Mouse (Mus musculus) CH12.LX (cell line): ENCODE measurements at regions not wholly inside any gene's neighbourhood (a gene's known extent, or its start where the extent isn't known, plus 50 kb on each side); places are given as distances from the start of the nearest gene placed in this dataset.
A peak's percentile ranks its signal among the peaks of the same experiment; 100 is the strongest.

Experiments
- DNase-seq: peaks from one replicate; pipeline ENCODE4 v3.0.0-alpha.2; 2013; ENCODE audit errors: extremely low read depth
- H3K27ac ChIP-seq: 2 replicates; pipeline ENCODE4 v1.5.1; 2012; ENCODE audit warnings: low read depth, mild to moderate bottlenecking, control low read depth, moderate library complexity; ENCODE audit not compliant: insufficient read depth
- H3K27me3 ChIP-seq: replicated peaks from 2 replicates; pipeline ENCODE3; 2012; ENCODE audit warnings: inconsistent platforms
- H3K36me3 ChIP-seq, 2 experiments: replicated peaks in 1 of 2; 2 replicates each; pipeline versions ENCODE3 to v1.6.1; 2012; ENCODE audit warnings: inconsistent platforms in 1 of 2, low read length in 1 of 2, mild to moderate bottlenecking in 1 of 2, mixed read lengths in 1 of 2, moderate library complexity in 1 of 2; ENCODE audit not compliant: control insufficient read depth in 1 of 2, insufficient read depth in 1 of 2
- H3K4me1 ChIP-seq, 2 experiments: 2 replicates each; pipeline ENCODE4 v1.6.1; 2012; ENCODE audit warnings: inconsistent platforms in 1 of 2, moderate library complexity in 1 of 2; ENCODE audit not compliant: insufficient read depth in 2 of 2, control insufficient read depth in 1 of 2
- H3K4me2 ChIP-seq: 2 replicates; pipeline ENCODE4 v1.6.1; 2012; ENCODE audit warnings: low read depth, mild to moderate bottlenecking, control low read depth; ENCODE audit not compliant: poor library complexity, insufficient read depth, severe bottlenecking
- H3K4me3 ChIP-seq, 3 experiments: fragments of 150-350 bp in 1 of 3; sonication (generic) in 1 of 3; replicated peaks in 1 of 3; 2 replicates each; pipeline versions ENCODE3 to v1.5.1; 2011 to 2012; ENCODE audit warnings: low read depth in 2 of 3, low read length in 2 of 3, mild to moderate bottlenecking in 2 of 3, moderate library complexity in 2 of 3, control low read depth in 1 of 3, improper control_type of control experiment in 1 of 3, inconsistent platforms in 1 of 3, mixed read lengths in 1 of 3; ENCODE audit not compliant: poor library complexity in 1 of 3
- H3K79me2 ChIP-seq: replicated peaks from 2 replicates; pipeline ENCODE4 v1.6.1; 2012; ENCODE audit warnings: mild to moderate bottlenecking, moderate library complexity; ENCODE audit not compliant: control insufficient read depth, poor library complexity, insufficient read depth, severe bottlenecking; ENCODE audit errors: extremely low read depth
- H3K9ac ChIP-seq: 2 replicates; pipeline ENCODE4 v1.6.1; 2012; ENCODE audit warnings: low read depth, mild to moderate bottlenecking, control low read depth, moderate library complexity; ENCODE audit not compliant: insufficient read depth
- H3K9me3 ChIP-seq: replicated peaks from 2 replicates; pipeline ENCODE3; 2012; ENCODE audit warnings: low read length, inconsistent platforms, mixed read lengths
- BHLHE40 ChIP-seq: IDR thresholded peaks from 2 replicates; pipeline ENCODE4 v1.6.1; 2011; ENCODE audit warnings: mild to moderate bottlenecking, low read depth, low read length, improper control_type of control experiment
- CHD1 ChIP-seq: IDR thresholded peaks from 2 replicates; pipeline ENCODE4 v1.6.1; 2012; ENCODE audit warnings: low read depth, low read length, improper control_type of control experiment, inconsistent platforms
- CHD2 ChIP-seq: IDR thresholded peaks from 2 replicates; pipeline ENCODE4 v1.6.1; 2011; ENCODE audit warnings: low read length, improper control_type of control experiment
- CTCF ChIP-seq, 2 experiments: IDR thresholded peaks in 1 of 2; conservative IDR thresholded peaks in 1 of 2; 2 replicates each; pipeline ENCODE4 v1.5.1; 2011 to 2012; ENCODE audit warnings: low read depth in 2 of 2, low read length in 2 of 2, improper control_type of control experiment in 1 of 2, inconsistent platforms in 1 of 2, mild to moderate bottlenecking in 1 of 2, moderate library complexity in 1 of 2
- E2F4 ChIP-seq: IDR thresholded peaks from 2 replicates; pipeline ENCODE4 v1.6.1; 2011; ENCODE audit warnings: low read depth, low read length, improper control_type of control experiment; ENCODE audit not compliant: insufficient replicate concordance
- ELF1 ChIP-seq: IDR thresholded peaks from 2 replicates; pipeline ENCODE4 v1.6.1; 2014; ENCODE audit warnings: low read depth, mild to moderate bottlenecking, inconsistent platforms, low read length, improper control_type of control experiment
- EP300 ChIP-seq: IDR thresholded peaks from 2 replicates; pipeline ENCODE4 v1.6.1; 2011; ENCODE audit warnings: low read length, improper control_type of control experiment
- ETS1 ChIP-seq: conservative IDR thresholded peaks from 2 replicates; pipeline ENCODE4 v1.6.1; 2012; ENCODE audit warnings: low read depth, mild to moderate bottlenecking, inconsistent platforms, low read length, improper control_type of control experiment, moderate library complexity
- HCFC1 ChIP-seq: IDR thresholded peaks from 2 replicates; pipeline ENCODE4 v1.6.1; 2012; ENCODE audit warnings: low read depth, mild to moderate bottlenecking, inconsistent platforms, low read length, improper control_type of control experiment
- IRF4 ChIP-seq: IDR thresholded peaks from 2 replicates; pipeline ENCODE4 v1.6.1; 2014; ENCODE audit warnings: low read depth, mild to moderate bottlenecking, inconsistent platforms, low read length, improper control_type of control experiment
- JUN ChIP-seq: IDR thresholded peaks from 2 replicates; pipeline ENCODE4 v1.6.1; 2011; ENCODE audit warnings: low read depth, mild to moderate bottlenecking, low read length, improper control_type of control experiment, moderate library complexity; ENCODE audit not compliant: insufficient read depth
- JUND ChIP-seq: conservative IDR thresholded peaks from 2 replicates; pipeline ENCODE4 v1.6.1; 2011; ENCODE audit warnings: low read depth, low read length, improper control_type of control experiment
- MAFK ChIP-seq: IDR thresholded peaks from 2 replicates; pipeline ENCODE4 v1.6.1; 2011; ENCODE audit warnings: low read length, improper control_type of control experiment; ENCODE audit not compliant: insufficient replicate concordance
- MAX ChIP-seq: IDR thresholded peaks from 2 replicates; pipeline ENCODE4 v1.6.1; 2011; ENCODE audit warnings: low read length, improper control_type of control experiment
- MEF2A ChIP-seq: IDR thresholded peaks from 2 replicates; pipeline ENCODE4 v1.6.1; 2014; ENCODE audit warnings: low read depth, mild to moderate bottlenecking, inconsistent platforms, low read length, improper control_type of control experiment, borderline replicate concordance
- MXI1 ChIP-seq: IDR thresholded peaks from 2 replicates; pipeline ENCODE4 v1.6.1; 2011; ENCODE audit warnings: mild to moderate bottlenecking, low read depth, low read length, improper control_type of control experiment
- MYC ChIP-seq: IDR thresholded peaks from 2 replicates; pipeline ENCODE4 v1.6.1; 2011; ENCODE audit warnings: low read depth, mild to moderate bottlenecking, improper control_type of control experiment, low read length
- NELFE ChIP-seq: IDR thresholded peaks from 2 replicates; pipeline ENCODE4 v1.6.1; 2011; ENCODE audit warnings: low read depth, low read length, improper control_type of control experiment
- NRF1 ChIP-seq: IDR thresholded peaks from 2 replicates; pipeline ENCODE4 v1.6.1; 2014; ENCODE audit warnings: low read depth, mild to moderate bottlenecking, inconsistent platforms, low read length, improper control_type of control experiment, moderate library complexity
- PAX5 ChIP-seq: IDR thresholded peaks from 2 replicates; pipeline ENCODE4 v1.6.1; 2012; ENCODE audit warnings: low read length, inconsistent platforms, mixed read lengths
- POLR2A ChIP-seq: IDR thresholded peaks from 2 replicates; pipeline ENCODE4 v1.6.1; 2011; ENCODE audit warnings: low read depth, mild to moderate bottlenecking, improper control_type of control experiment, low read length
- POLR2AphosphoS2 ChIP-seq: IDR thresholded peaks from 2 replicates; pipeline ENCODE4 v1.6.1; 2011; ENCODE audit warnings: low read depth, low read length, improper control_type of control experiment
- RAD21 ChIP-seq: IDR thresholded peaks from 2 replicates; pipeline ENCODE4 v1.6.1; 2011; ENCODE audit warnings: low read depth, mild to moderate bottlenecking, low read length, improper control_type of control experiment, moderate library complexity
- RCOR1 ChIP-seq: conservative IDR thresholded peaks from 2 replicates; pipeline ENCODE4 v1.6.1; 2012; ENCODE audit warnings: low read depth, mild to moderate bottlenecking, inconsistent platforms, low read length, improper control_type of control experiment
- SIN3A ChIP-seq: IDR thresholded peaks from 2 replicates; pipeline ENCODE4 v1.6.1; 2012; ENCODE audit warnings: low read length, improper control_type of control experiment, inconsistent platforms
- SMC3 ChIP-seq: IDR thresholded peaks from 2 replicates; pipeline ENCODE4 v1.6.1; 2011; ENCODE audit warnings: low read depth, low read length, improper control_type of control experiment
- TCF12 ChIP-seq: IDR thresholded peaks from 2 replicates; pipeline ENCODE4 v1.6.1; 2014; ENCODE audit warnings: low read depth, mild to moderate bottlenecking, inconsistent platforms, low read length, improper control_type of control experiment
- UBTF ChIP-seq: IDR thresholded peaks from 2 replicates; pipeline ENCODE4 v1.6.1; 2012; ENCODE audit warnings: low read depth, mild to moderate bottlenecking, inconsistent platforms, low read length, improper control_type of control experiment, moderate library complexity
- USF1 ChIP-seq: IDR thresholded peaks from 2 replicates; pipeline ENCODE4 v1.6.1; 2014; ENCODE audit warnings: low read depth, mild to moderate bottlenecking, inconsistent platforms, low read length, improper control_type of control experiment
- USF2 ChIP-seq: conservative IDR thresholded peaks from 2 replicates; pipeline ENCODE4 v1.6.1; 2011; ENCODE audit warnings: low read depth, low read length, improper control_type of control experiment
- ZC3H11A ChIP-seq: IDR thresholded peaks from 2 replicates; pipeline ENCODE4 v1.6.1; 2012; ENCODE audit warnings: low read depth, mild to moderate bottlenecking, inconsistent platforms, low read length, improper control_type of control experiment
- ZKSCAN1 ChIP-seq: IDR thresholded peaks from 2 replicates; pipeline ENCODE4 v1.6.1; 2012; ENCODE audit warnings: low read depth, inconsistent platforms, low read length, improper control_type of control experiment, borderline replicate concordance
- ZMIZ1 ChIP-seq: IDR thresholded peaks from 2 replicates; pipeline ENCODE4 v1.6.1; 2012; ENCODE audit warnings: low read depth, mild to moderate bottlenecking, inconsistent platforms, low read length, improper control_type of control experiment
- ZNF384 ChIP-seq: IDR thresholded peaks from 2 replicates; pipeline ENCODE4 v1.6.1; 2012; ENCODE audit warnings: low read depth, low read length, improper control_type of control experiment, inconsistent platforms
- dilution Hi-C: fragments of 300-500 bp; cut with MboI; formaldehyde crosslinking; loops from 2 replicates; pipeline ENCODE4 v1.14.3; 2020; ENCODE audit warnings: low sequenced_read_pairs; ENCODE audit not compliant: extremely low pct_unique_long_range_greater_than_20kb, extremely low pct_ligation_motif_present
- in situ Hi-C: fragments of 300-500 bp; cut with MboI; formaldehyde crosslinking; loops from 3 replicates; pipeline ENCODE4 v1.14.3; 2019; ENCODE audit warnings: low sequenced_read_pairs, low pct_ligation_motif_present, low pct_unique_long_range_greater_than_20kb, mixed read lengths

DNA sequence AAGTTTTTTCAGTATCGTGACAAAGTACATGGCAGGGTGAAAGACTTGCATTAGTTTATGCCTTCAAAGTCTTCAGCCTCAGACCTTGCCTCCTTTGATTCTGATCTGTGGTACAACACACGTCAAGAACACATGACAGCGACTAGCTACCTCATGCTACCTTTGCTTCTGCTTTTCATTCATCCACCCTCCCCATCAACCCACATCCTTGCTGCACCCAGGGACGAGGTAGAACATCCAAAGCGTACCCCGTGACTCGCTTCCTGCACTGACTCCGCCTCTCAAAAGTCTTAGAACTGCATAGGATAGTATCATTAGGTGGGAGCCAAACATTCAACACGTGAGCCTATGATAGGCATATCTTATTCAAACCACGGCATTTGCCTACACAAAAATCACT, 97.5 kb upstream of the Tle4 start:
- H3K9me3 ChIP-seq: no peaks in the 10 kb centered on the region
- H3K4me1 ChIP-seq: peaks cover 4 to 14% of the 10 kb centered on the region in 2 experiments
- no peak overlapping the region for H3K27ac ChIP-seq
- no peaks in the 10 kb centered on the region for H3K27me3 ChIP-seq
- DNase-seq: peak; percentile 30
- H3K36me3 ChIP-seq: no peaks in the 10 kb centered on the region
- in situ Hi-C loops (loop anchor here (10.0 to 25.0 kb wide), 2 partner anchors 311 to 608 kb away; no protein-coding TSS in a partner anchor), dilution Hi-C loops (no loop called here)
- H3K79me2 ChIP-seq: no peaks in the 10 kb centered on the region
- H3K9ac ChIP-seq: no peak overlapping the region
- no peak overlapping the region for H3K4me3 ChIP-seq
- TF ChIP-seq BHLHE40 (peak; percentile 49), PAX5 (no peak)
- H3K4me2 ChIP-seq: no peak overlapping the region

GRCm38 (mm10) chr19:14692183-14692582, 94.3 kb upstream of the Tle4 start:
- H3K9ac ChIP-seq: no peak overlapping the region
- no peaks in the 10 kb centered on the region for H3K79me2 ChIP-seq
- H3K4me1 ChIP-seq: peaks cover 4 to 14% of the 10 kb centered on the region in 2 experiments
- dilution Hi-C loops: no loop called here
- H3K9me3 ChIP-seq: no peaks in the 10 kb centered on the region
- in situ Hi-C loops: loop anchor here (10.0 to 25.0 kb wide), 2 partner anchors 307 to 605 kb away; no protein-coding TSS in a partner anchor
- H3K36me3 ChIP-seq: no peaks in the 10 kb centered on the region
- DNase-seq: peak; percentile 78
- H3K4me3 ChIP-seq: no peak overlapping the region
- no peak overlapping the region for H3K27ac ChIP-seq
- H3K4me2 ChIP-seq: 0 out of 2 replicates have a peak overlapping the region, but pooled peaks have one; percentile 24
- no peaks in the 10 kb centered on the region for H3K27me3 ChIP-seq
- TF ChIP-seq HCFC1 (no peak), USF2 (no peak), EP300 (peak; percentile 53; the same call in 1 of the 2 replicates), MAX (no peak), MXI1 (no peak), NRF1 (no peak), MEF2A (peak; percentile 31; the same call in 1 of the 2 replicates), TCF12 (no peak), E2F4 (no peak), NELFE (no peak), MAFK (peak; percentile 90; the same call in 1 of the 2 replicates), ZNF384 (no peak), ZMIZ1 (no peak), SIN3A (0 out of 2 replicates have a peak, but pooled peaks have one; percentile 22), RCOR1 (no peak), ZC3H11A (peak; percentile 88), ETS1 (no peak; the same call in 1 of the 2 replicates), UBTF (no peak), POLR2A (no peak), USF1 (no peak), CHD2 (no peak), CTCF (conservative IDR thresholded peaks at IDR 0.05 in 1 of 2, IDR thresholded peaks at IDR 0.05 in 1 of 2; ENCODE audit: low read depth in 2 of 2, low read length in 2 of 2) (peak in 1 of 2 experiments; percentile 91; a peak in 2 of 4 replicates), POLR2AphosphoS2 (no peak), ELF1 (no peak), JUN (peak; percentile 83), ZKSCAN1 (no peak), RAD21 (peak; percentile 99), SMC3 (peak; percentile 98), BHLHE40 (no peak), CHD1 (no peak), IRF4 (peak; percentile 86), MYC (peak; percentile 58; the same call in 1 of the 2 replicates), JUND (peak; percentile 90), PAX5 (no peak)
